Mouse (Mus musculus) macrophage (primary cell): Measurements from ENCODE around the gene Gm49369. TPM values are rescaled to one million over a fixed set of nuclear protein-coding genes. Genes with fewer than 3 reads are reported as not detected.
A peak's percentile ranks its signal among the peaks of the same experiment; 100 is the strongest.
"Not testable (repeated sequence)": the region's sequence is repeated elsewhere in the genome, so short reads cannot be mapped to it uniquely, and the experiment has no call there.

Experiments
- H3K27ac ChIP-seq: fragments of 350-480 bp; formaldehyde crosslinking; 2 replicates; pipeline ENCODE4 v1.9.0; 2021
- H3K36me3 ChIP-seq: fragments of 350-480 bp; formaldehyde crosslinking; 2 replicates; pipeline ENCODE4 v1.9.0; 2021; ENCODE audit errors: inconsistent target
- H3K4me3 ChIP-seq: fragments of 350-480 bp; formaldehyde crosslinking; 2 replicates; pipeline ENCODE4 v1.9.0; 2021; ENCODE audit errors: inconsistent target
- H3K79me2 ChIP-seq: fragments of 350-480 bp; formaldehyde crosslinking; 2 replicates; pipeline ENCODE4 v1.9.0; 2021; ENCODE audit errors: inconsistent target
- whole genome bisulfite sequencing: methylation state at CpG from one replicate; pipeline ENCODE4 v1.1.7; 2026; ENCODE audit warnings: inconsistent platforms; ENCODE audit not compliant: missing documents; 5-methylcytosine and 5-hydroxymethylcytosine counted together
- polyA plus RNA-seq: library from polyadenylated mRNA; stranded (reverse); fragments of 250-400 nt; gene quantifications from 3 replicates; pipeline ENCODE4 v1.2.4, GENCODE M21; 2018; ENCODE audit warnings: inconsistent platforms

Gm49369 gene
- polyA plus RNA-seq, 1 experiment from 2014 or later = 6,145 TPM

DNA sequence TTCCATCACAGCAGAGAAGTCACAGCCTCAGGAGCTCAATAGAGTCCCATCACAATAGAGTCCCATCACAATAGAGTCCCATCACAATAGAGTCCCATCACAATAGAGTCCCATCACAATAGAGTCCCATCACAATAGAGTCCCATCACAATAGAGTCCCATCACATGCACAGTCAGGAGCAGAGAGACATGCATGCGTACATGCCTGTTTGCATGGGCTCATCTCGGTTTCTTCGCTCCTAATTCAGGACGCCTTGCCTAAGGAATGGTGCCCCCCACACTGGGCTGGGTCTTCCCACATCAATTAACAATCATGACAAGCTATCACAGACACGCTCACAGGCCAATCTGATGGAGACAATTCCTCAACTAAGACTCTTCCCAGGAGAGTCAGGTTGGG is 22.7 kb upstream of the Gm49369 start:
- not testable (repeated sequence) for H3K27ac ChIP-seq, H3K36me3 ChIP-seq, H3K4me3 ChIP-seq
- H3K79me2 ChIP-seq = peaks cover 52% of the 10 kb centered on the region; the same call in 1 of the 2 replicates
- 100% methylated on average over 5 of the region's 5 CpGs for WGBS

DNA sequence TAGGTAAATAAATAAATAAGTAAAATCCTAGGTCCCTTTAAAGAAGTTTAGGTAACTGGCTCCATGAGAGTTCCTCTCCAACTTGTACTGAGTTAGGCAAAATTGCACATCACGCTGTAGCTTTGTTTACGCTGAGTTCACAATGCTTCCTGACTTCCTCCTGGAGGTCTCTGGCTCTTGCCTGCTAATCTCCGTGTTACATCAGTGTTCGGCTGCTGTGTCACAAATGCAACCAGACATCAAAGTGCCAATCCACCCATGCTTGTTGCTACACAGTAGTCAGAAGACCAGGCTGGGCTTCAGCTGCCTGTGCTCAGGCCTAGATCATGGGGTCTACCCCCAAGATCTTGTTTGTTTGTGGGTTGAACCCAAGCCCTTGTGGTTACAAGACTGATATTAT is 21.1 kb upstream of the Gm49369 start:
- no peak overlapping the region for H3K4me3 ChIP-seq
- no peaks in the 10 kb centered on the region for H3K36me3 ChIP-seq
- 0% methylated on average over 4 of the region's 4 CpGs for WGBS
- peaks cover 52% of the 10 kb centered on the region; the same call in 1 of the 2 replicates for H3K79me2 ChIP-seq
- peak overlapping the region; percentile 94 for H3K27ac ChIP-seq

DNA sequence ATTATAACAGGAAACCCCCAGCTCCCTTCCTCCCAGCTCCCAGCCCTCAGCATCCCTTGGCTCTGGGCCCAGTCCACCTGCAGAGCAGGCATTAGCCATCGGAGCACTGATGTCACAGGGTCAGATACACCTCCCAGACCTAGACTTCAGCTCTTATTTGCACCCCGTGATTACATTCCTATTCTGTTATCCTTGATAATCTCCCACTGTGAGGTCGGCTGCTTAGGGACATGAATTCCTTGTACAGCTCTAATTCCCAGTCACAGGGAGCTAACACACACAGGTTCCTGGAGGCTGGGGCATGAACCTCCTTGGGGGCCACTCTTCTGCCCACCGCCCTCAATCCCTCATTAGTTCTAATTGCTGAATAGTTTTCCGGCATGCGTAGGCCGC is 18.3 kb upstream of the Gm49369 start:
- peak overlapping the region; percentile 100 for H3K27ac ChIP-seq
- H3K79me2 ChIP-seq = peaks cover 58% of the 10 kb centered on the region
- 91% methylated on average over 7 of the region's 7 CpGs for WGBS
- no peaks in the 10 kb centered on the region for H3K36me3 ChIP-seq
- H3K4me3 ChIP-seq = no peak overlapping the region

DNA sequence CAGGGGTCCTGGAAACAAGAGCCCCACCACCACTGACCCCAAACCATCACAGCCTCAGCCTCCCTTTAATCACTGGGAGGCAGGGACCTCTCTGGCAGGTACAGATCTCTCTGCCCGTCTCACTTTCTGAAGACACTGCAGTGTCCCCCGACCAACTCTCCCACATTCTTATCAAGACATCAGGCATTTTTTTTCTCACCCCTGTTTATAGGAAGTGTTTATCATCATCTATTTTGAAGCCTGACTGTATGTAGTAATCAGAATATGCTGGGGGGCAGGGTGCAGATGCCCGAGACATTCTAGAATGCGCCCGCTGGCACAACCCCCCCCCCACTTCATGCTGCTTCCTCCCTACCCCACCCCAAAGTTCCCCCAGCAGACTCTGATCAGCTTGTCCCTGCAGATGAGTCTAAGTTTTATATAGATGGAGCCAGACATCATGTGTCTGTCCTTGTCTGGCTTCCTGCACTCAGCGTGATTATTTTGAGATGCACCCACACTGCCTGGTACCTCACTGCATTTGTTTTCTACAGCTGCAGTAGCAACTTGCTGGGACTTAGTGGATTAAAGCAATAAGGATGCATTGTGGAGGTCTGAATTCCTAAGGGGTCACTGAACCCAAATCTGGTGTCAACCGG is 17.8 kb upstream of the Gm49369 start:
- Histone ChIP-seq H3K79me2 (peaks cover 59% of the 10 kb centered on the region), H3K27ac (peak overlapping the region; percentile 100), H3K4me3 (no peak overlapping the region), H3K36me3 (no peaks in the 10 kb centered on the region)
- WGBS = 79% methylated on average over 7 of the region's 7 CpGs

- no CpG with 5 or more reads among the region's 1 CpGs for WGBS
- Histone ChIP-seq H3K27ac (peak overlapping the region; percentile 100), H3K79me2 (peaks cover 59% of the 10 kb centered on the region), H3K4me3 (no peak overlapping the region), H3K36me3 (no peaks in the 10 kb centered on the region)
These were observed 16.8 kb upstream of the Gm49369 start for GRCm38 (mm10) chr7:142399250-142399649.

DNA sequence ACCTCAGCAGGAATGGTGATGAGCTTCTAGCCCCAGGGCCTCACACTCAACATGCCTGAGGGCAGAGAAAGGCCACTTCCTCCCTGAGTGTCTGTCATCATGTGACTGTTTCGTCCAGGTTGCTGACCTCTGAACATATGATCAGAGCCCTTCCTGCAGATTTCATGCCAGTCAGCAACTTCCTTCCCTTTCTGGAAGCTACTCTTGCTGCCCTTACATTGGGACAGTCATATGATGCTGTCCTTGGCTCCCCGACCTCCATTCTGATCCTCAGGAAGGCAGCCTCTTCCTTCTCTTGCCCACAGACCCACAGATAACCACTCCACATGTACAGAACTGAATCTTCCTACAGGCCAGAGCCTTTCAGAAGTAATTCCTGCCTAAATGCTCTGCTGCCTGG is 15.6 kb upstream of the Gm49369 start:
- Histone ChIP-seq H3K36me3 (no peaks in the 10 kb centered on the region), H3K79me2 (peaks cover 66% of the 10 kb centered on the region), H3K27ac (peak overlapping the region; percentile 100), H3K4me3 (no peak overlapping the region)
- 0% methylated on average over 2 of the region's 2 CpGs for WGBS

GRCm38 (mm10) chr7:142396611-142397010 is 14.1 kb upstream of the Gm49369 start:
- 100% methylated on average over 1 of the region's 1 CpGs for WGBS
- peak overlapping the region; percentile 100 for H3K27ac ChIP-seq

GRCm38 (mm10) chr7:142395472-142395871 is 13.0 kb upstream of the Gm49369 start:
- H3K4me3 ChIP-seq = no peak overlapping the region
- 94% methylated on average over 4 of the region's 4 CpGs for WGBS

More at GRCm38 (mm10) chr7:142396611-142397010, 14.1 kb upstream of the Gm49369 start:
- Histone ChIP-seq H3K79me2 (peaks cover 64% of the 10 kb centered on the region), H3K36me3 (no peaks in the 10 kb centered on the region), H3K4me3 (no peak overlapping the region)

GRCm38 (mm10) chr7:142394261-142395190 is 12.1 kb upstream of the Gm49369 start:
- Histone ChIP-seq H3K36me3 (no peaks in the 10 kb centered on the region), H3K79me2 (peaks cover 68% of the 10 kb centered on the region), H3K4me3 (no peak overlapping the region), H3K27ac (peak overlapping the region; percentile 100)
- WGBS = 42% methylated on average over 6 of the region's 6 CpGs

More at GRCm38 (mm10) chr7:142395472-142395871, 13.0 kb upstream of the Gm49369 start:
- Histone ChIP-seq H3K27ac (peak overlapping the region; percentile 100), H3K79me2 (peaks cover 64% of the 10 kb centered on the region), H3K36me3 (no peaks in the 10 kb centered on the region)

DNA sequence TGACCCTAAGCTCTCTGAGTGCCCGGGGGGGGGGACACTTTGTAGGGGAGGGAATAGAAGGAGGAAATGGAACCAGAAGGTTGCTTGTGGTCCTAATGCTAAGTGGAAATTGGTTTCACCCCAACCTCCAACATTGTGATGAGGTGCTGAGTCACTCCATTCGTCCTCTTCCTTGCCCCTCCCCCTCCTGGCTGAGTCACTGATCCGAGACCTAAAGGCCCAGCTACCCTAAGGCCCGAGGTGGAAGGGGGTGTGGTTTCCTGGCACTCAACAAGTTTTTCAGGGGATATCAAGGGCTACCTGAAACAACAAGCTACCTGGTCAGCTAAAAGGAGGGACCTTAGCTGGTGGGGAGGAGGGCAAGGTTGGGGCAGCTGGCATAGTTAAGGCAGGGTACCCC is 10.7 kb upstream of the Gm49369 start:
- Histone ChIP-seq H3K27ac (peak overlapping the region; percentile 100), H3K36me3 (no peaks in the 10 kb centered on the region), H3K79me2 (peaks cover 81% of the 10 kb centered on the region), H3K4me3 (no peak overlapping the region)
- WGBS = 0% methylated on average over 4 of the region's 4 CpGs

- 57% methylated on average over 4 of the region's 4 CpGs for WGBS
- peak overlapping the region; percentile 58 for H3K4me3 ChIP-seq
- no peaks in the 10 kb centered on the region for H3K36me3 ChIP-seq
- peak overlapping the region; percentile 100 for H3K27ac ChIP-seq
- H3K79me2 ChIP-seq = peaks cover 84% of the 10 kb centered on the region
These were observed 9.1 kb upstream of the Gm49369 start for GRCm38 (mm10) chr7:142391609-142392008.

- peaks cover 84% of the 10 kb centered on the region for H3K79me2 ChIP-seq
- peak overlapping the region; percentile 100 for H3K27ac ChIP-seq
- H3K36me3 ChIP-seq = no peaks in the 10 kb centered on the region
- H3K4me3 ChIP-seq = peak overlapping the region; percentile 58
- WGBS = 63% methylated on average over 1 of the region's 3 CpGs
These were observed 8.6 kb upstream of the Gm49369 start for GRCm38 (mm10) chr7:142391108-142391507.

DNA sequence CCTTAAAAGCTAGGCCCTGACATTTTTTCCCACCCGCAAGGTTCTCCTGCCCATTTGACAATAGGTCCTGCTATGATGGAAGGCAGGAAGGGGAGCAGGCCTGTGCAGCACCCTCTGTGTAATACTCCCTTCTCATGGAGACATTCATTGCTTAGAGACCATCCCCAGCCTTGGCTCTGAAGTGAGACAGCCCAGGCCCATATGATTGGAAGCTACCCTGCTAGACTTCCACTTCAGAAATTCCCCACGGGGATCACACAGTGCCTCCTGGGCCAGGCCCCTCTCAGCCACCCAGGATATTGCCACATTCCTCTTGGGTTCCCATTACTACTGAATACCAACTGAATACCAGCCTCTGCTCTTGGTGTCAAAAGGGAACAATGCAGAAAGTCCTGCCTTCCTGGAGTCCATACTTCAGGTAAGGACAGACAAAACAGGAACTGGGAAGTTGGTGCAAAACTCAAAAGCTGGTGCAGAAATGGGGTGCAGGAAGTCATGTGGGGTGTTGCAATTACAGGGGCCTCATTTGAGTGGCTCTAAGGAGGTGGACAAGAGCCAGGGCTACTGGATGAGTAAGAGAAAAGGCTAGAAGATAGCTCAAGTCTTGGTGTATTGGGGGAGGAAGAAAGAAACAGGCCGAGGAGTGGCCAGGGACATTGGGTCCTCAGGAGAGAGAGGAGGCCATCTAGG is 7.6 kb upstream of the Gm49369 start:
- Histone ChIP-seq H3K79me2 (peaks cover 84% of the 10 kb centered on the region), H3K27ac (peak overlapping the region; percentile 100), H3K36me3 (no peaks in the 10 kb centered on the region), H3K4me3 (peak overlapping the region; percentile 58)
- 37% methylated on average over 3 of the region's 3 CpGs for WGBS

- peaks cover 5% of the 10 kb centered on the region; the same call in 1 of the 2 replicates for H3K36me3 ChIP-seq
- WGBS = 100% methylated on average over 2 of the region's 2 CpGs
- peaks cover 90% of the 10 kb centered on the region for H3K79me2 ChIP-seq
- H3K27ac ChIP-seq = peak overlapping the region; percentile 100
- no peak overlapping the region for H3K4me3 ChIP-seq
These were observed 6.3 kb upstream of the Gm49369 start for GRCm38 (mm10) chr7:142388740-142389139.
